Mouse (Mus musculus) brain, adult 2 months (tissue): ENCODE measurements around the gene Tex33.

Experiments
- DNase-seq: peaks from one replicate; pipeline ENCODE4 v3.0.0; 2011; ENCODE audit warnings: low read depth, low spot score

The Tex33 gene

DNA sequence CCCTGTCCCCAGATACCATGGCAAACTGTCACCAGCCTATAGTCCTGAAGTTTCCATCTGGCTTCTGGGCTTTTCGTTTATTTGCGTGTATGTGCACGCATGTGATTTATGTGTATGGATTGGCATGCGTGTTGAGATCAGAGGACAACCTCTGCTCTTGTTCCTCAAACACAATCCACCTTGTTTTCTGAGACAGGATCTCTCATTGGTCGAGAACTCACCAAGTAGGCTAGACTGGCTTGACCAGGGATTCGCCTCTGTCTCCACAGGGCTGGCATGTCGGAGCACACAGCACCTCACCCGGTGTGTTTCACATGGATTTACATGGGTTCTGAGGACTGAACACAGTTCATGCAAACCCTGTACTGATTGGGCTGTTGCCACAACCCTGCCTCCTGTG is 18.4 kb upstream of the Tex33 start:
- DNase-seq: no peak

DNA sequence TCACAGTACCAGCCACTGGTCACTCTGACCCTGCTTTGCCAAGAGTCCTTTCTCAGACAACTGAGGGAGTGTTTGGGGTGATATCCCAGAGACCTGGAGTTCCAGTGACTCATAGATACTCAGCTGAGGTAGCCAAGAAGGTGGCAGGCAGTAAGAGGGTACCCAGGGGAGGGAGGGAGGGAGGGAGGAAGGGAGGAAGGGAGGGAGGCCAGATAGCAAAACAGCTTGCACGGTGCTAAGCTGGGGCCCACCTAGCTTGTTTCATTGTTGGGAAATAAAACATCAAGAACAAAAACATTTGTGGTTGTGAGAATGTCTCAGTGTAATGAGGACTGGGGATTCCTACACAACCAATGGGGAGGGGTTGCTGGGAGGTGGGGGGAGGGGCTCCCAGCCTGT is 18.0 kb upstream of the Tex33 start:
- DNase-seq: no peak

DNA sequence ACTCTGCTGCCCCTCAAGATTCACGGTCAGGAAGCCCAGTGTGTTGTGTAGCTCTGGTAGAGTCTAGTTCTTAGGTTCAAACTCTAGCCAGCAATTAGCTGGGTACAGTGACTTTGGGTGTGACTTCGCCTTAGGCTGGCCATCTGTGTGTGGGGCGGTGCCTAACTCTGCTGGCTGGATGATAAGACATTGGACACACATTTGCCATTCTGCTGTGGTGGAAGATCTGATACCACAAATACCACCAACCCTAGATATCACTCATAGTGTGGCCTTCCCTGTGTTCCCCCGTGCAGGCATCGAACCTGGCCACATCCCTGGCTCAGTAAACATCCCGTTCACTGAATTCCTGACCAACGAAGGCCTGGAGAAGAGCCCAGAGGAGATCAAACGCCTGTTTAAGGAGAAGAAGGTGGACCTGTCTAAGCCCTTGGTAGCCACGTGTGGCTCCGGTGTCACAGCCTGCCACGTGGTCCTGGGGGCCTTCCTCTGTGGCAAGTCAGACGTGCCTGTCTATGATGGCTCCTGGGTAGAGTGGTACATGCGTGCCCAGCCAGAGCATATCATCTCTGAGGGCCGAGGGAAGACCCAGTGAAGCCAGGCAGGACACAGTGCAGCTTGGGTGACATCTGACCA is 17.5 kb upstream of the Tex33 start:
- DNase-seq: no peak

DNA sequence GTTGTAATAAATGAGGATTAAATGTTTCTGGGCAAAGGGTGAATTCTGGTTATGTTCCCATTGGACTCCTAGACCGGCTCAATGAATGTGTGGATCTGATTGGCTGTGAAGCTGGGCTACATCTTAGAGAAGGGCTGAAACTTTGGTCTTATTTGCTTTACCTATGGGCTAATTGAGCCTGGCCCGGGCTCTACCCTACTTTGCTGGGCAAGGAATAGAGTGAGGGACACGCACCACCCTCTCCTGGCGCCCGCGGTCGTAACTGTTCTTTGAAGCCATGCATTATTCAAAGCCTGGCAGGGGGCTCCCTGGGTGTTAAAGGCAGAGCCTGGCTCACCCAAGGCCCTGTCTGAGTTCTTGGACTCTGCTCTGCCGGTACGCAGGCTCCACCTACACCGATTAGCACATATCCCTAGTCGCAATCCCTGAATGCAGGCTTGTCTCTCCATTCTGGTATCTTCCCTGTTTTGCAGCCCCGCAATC is 13.9 kb upstream of the Tex33 start:
- DNase-seq: no peak

DNA sequence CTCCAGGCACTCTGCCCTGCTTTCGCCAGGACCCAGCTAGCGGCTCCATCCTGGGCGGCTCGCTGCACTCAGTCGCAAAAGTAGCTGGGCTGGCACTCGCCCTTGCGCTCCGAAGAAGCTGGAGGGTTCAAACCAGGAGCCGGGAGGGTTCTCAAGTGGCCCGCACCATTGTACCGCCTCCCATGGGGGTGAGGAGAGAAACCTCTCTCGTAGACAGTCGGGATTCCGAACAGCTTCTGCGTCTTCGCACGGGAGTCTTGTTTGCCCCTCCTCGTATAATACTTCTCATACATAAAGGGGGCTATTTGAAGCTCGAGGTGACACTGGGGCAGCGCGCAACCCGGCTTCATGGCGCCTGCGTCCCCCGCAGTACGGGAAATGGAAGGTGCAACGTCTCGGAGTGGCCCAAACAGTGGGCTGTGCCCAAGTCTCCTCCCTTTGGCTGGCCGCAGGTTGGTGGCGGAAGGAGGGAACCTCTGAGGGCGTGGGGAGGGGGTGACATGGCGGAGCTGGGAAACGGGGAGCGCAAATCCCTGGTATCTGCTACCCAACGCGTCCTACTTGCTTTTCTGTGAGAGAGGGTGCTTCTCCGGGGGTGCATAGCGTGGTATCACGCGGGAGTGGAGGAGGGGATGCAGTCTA is 10.7 kb upstream of the Tex33 start, which contains the start of gene Mpst:
Gene Mpst (plus strand): TSS at position 124 of the 642 bp plus-strand sequence.
- peak; percentile 96 for DNase-seq

DNA sequence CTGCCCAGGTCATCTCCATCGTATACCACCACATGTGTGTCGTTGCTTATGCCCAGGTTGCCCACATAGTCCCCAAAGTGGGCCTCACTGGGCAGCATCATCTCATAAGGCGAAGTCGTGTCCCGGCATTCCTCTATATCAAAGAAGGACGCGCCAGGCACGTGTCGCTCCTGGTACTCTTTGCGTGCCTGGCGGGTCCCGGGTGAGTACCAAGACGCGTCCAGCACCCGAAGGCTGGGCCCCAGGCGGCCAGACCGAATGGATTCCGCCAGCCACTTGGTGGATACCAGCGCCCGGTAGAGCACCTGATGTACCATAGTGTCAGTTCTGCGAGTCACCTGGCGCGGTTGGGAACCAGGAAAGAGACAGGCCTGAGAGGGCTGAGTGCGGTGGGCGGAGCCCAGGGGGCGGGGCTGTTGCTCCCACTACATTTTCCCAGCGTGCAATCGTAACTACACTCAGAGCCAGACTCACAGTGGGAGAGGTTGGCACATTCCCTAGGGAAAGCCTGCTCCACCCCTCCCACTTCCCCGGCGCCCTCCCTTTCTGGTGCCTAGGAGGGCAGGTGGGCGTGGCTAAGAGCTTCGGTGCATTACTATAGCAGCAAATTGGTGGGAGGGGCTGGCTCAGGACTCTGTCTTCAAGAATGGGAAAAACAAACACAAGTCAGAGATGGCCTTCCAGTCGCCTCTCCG is 10.0 kb upstream of the Tex33 start, which contains the start of gene Tst:
Gene Tst (minus strand): TSS at position 391 of the 695 bp plus-strand sequence.
- peak; percentile 94 for DNase-seq

DNA sequence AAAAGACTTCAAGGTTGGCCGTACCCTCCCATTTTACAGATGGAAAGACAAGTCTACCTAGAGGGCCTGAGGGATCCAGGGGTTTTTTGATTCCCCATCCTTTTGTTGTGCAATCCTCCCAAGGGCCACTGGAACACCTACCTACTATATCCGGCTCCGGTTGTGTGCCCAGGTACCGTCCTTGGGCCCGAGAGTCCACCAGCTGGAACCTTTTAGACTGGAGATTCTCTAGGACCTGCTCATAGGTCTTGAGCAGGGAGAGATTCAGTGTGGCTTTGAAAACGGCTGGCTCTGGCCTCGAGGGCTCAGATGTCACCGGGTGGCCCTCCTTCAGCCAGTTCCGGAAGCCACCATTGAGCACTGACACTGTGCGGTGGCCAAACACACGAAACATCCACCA is 9.4 kb upstream of the Tex33 start:
- DNase-seq: no peak

DNA sequence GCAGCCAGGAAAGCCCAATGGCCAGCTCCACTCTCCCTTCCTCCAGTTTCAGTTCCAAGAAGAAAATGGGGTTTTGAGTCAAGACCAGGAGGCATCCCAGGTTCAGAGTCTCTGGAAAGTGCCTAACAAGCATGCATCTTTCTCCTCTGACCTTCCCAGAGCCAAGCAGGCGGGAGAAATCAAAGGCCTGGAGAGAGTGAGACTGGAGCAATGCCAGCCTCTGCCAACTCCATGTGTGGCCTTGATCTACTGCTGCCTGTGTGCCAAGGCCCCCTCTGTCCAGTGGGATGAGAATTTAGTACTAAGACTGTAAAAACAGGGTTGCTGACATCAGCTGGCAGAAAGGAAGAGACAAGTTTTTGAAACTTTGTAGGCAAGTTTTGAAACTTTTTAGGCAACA is 8.2 kb upstream of the Tex33 start:
- no peak for DNase-seq

DNA sequence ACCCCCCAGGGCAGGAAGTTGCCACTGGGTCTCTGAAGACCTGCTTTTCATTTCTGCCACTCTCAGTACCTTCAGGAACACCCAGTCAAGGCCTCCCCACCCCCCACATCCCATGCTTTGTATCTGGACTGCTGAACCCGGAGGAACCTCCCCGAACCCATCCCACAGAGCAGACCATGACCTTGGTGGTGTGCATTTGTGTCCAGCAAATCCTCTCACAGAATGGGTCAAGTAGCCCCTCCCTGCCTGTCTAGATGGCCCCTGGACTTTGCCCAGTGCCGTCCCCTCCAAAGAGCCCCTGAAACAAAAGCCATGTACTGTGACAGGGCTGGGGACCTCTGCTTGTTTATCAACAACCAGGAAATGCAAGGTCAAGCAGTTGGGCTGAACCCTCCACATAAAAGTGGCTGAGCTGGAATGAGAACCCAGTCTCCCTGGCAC is 7.6 kb upstream of the Tex33 start:
- DNase-seq: no peak

DNA sequence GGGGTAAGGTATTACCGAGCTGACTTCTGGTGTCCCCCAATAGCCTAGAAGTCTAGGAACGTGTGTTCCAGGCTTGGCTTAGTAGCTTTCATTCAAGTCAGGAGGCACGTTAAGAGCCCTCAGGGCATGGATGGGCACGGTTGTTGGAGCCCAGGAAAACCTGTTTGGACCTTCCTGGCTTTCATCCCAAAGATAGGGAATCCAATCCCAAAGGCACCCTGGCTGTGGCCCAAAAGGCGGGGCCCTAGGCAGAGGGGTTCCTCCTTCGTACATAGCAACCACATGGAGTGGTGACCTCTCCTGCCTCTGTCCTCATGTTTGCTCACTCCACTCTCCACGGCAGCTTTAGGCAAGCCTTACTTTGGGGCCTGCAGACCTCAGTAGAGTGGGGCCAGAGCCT is 6.7 kb upstream of the Tex33 start:
- DNase-seq: no peak

DNA sequence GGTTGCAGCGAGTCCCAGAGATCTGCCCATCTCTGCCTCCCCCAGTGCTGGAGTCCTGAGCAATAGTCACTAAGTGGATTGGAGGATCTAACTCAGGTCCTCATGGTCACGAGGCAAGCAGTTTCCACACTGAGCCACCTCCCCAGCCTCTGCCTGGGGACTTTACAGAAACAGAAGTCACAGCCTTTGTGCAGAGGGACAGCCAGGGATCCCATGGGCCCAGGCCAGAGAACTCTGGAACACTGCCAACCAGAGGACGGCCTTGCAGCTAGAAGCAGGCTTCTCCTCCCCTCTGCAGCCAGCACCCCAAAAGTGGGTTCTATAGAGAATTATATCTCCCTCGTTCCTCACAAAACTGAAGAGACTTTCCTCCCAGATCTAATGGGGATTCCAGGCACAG is 6.2 kb upstream of the Tex33 start:
- DNase-seq: peak; percentile 74

DNA sequence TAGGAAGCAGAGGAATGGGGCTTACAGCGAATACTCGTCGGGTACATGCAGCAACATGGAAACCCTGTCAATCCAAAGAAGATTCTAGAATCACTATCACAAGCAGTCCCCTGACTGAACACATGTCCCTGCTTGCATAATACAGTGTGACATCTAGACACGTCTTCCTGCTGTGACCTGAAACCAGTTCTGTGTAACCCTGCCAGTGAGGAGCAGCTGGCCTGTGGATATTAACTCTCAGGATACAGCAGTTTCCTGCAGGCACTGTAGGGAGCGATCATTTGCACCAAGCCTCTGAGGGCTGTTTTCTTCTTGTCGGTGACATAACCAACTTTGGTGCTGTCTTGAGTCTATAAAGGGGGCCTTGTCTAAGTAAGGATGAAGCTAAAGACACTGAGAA is 5.6 kb upstream of the Tex33 start:
- DNase-seq: peak; percentile 29

DNA sequence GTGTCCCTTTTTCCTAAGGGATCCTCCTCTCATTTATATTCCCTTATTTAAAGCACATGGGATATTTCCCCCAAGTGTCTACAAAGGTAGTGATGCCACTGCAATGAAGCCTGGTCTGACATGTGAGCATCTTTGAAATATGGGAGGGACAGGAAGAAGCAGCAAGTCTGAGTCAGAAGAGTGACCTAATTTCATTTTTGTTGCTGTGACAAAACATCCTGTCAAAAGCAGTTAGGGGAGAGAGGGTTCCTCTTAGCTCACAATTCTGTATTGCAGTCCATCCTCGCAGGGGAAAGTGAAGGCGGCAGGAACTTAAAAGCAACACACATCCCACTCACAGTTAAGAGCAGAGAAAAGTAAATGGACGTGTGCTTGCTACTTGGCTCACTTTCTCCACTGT is 4.9 kb downstream of the Tex33 start:
- DNase-seq: peak; percentile 46

DNA sequence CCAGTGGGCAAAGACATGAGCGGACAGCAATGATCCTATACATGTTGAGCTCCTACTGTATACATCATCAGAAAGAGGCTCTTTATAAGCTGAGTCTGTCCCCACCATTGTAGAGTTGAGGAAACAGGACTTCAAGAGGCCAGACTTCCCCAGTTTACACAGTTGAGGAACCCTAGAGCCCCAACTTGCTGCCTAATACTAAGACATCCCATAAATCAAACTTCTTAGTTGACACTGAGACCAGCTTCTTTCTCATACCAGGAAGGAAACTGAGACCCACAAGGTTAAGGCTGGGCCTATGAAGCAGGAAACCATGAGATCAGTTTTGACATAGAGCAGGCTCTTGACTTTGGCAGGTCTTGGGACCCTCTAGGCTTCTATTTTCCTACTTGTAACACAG is 10.1 kb downstream of the Tex33 start:
- no peak for DNase-seq

DNA sequence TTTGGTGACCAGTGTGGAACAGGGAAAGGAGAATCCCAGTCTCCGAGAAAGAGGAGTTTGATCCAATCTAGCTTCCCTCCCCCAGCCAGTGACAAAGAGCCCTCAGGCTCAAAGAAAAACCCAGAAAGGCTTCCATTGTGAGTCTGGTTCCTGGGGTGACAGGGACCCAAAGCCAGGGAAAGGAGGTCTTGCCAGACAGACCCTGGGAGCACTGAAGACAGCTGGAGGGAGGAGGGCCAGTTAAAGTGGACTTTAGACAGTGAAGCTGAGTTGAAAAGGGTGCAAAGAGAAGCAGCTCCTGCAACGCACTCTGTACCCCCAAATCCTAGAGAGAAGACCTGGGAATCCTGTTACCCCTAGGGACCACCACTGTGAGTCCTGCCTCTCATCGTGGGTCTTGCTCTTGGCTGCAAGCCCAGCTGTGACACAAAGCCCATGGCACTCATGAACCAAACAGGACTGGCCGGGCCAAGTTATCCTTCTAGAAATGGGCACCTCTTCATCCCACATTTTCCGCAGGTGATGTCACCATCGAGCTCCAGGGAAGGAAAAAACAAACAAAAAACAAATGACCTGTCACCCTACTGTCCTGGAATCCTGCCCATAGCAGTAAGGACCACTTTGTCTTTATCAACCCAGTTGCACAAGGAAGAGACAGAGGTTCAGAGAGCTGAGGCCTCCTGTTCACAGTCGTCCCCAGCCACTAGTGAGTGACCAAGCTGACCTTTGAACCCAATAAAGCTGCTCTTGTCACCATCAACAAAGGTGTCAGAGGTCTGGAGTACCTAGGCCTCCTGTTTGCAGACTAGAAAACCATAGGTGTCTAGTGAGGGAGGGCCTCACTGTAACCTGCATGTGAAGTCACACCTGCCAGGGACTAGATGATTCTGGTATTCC is 11.2 kb downstream of the Tex33 start:
- DNase-seq: peak; percentile 86

DNA sequence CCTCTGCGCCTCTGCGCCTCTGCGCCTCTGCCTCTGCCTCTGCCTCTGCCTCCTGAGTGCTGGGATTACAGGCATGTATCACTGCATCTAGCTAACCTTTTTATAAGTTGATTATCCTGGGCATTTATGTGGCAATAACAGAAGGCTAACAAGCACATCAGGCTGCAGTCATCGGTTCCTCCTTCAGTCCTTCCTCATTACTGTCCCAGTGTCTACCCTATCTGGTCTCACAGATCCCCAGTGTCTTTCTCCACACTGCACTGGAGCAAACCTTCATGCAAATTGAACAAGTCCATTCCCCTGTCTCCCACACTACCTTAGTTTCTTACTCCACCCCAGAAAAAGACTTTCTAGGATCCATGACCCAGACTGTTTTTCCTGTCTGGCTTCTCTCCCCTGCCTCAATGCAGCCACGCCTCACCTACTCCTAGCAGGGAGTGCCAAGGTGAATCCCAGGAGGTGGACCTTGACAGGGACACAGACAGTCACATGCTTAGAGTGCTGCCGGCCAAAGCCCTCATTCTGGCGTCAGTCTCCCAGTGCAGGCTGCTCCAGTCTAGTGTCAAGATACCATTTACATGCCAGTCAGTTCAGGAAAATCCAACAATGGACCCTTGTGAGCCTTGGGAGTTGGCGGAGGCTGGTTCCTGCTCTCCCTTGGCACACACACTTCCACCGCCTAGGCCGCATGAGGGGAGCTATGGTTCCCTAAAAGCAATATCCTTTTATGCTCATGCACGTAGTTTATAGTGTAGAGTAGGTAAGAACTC is 12.1 kb downstream of the Tex33 start:
- peak; percentile 91 for DNase-seq

DNA sequence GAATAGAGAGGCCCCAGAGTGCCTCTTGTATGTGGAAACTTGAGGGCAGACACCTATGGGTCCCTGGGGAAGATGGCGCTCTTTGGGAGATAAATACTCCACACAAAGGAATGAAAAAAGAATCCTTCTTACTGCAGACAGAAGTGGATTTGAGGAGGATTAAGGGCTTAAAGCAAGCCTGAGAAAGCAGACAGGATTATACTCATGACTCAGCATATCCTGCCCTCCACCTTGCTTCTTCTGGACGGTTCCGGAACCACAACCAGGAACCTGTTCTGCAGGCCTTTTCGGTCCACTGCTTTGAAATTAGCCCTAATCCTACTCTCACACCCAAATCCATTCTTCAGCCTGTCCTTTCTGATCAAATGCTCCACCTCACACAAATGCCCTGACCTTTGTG is 13.6 kb downstream of the Tex33 start:
- DNase-seq: no peak

DNA sequence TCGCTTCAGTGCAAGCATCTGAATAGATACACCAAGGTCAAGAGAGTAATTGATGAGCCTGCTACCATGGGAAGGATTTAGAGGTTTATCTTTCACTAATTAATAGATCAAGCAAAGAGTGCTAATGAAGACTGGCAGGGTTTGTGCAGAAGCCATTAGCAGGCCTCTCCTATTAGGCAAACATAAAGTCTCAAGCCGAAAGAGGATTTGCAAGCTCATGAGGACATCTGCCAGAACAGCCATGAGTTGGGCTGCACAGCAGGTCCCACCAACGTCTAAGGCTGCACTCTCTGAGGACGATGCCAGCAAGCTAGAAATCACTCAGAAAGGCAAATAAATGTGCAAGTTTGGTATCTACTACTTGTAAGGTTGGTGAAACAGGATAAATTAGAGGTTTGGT is 15.0 kb downstream of the Tex33 start:
- peak; percentile 71 for DNase-seq

DNA sequence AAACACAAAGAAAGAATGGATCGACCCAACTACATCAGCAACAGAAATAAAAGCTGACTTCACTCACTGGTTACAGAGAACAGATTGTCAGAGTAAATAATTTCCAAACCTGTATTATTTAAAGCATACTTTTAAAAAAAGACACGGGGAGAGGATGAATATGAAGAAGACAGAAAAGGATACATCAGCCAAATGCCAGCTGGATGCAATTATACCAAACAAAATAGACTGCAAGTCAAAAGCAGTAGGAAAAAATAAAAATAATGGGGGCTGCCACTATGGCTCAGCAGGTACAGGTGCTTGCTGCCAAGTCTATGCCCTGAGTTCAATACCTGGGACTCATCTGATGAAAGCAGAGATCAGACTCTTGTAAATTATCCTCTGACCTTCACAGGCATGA is 15.5 kb downstream of the Tex33 start:
- DNase-seq: peak; percentile 62

DNA sequence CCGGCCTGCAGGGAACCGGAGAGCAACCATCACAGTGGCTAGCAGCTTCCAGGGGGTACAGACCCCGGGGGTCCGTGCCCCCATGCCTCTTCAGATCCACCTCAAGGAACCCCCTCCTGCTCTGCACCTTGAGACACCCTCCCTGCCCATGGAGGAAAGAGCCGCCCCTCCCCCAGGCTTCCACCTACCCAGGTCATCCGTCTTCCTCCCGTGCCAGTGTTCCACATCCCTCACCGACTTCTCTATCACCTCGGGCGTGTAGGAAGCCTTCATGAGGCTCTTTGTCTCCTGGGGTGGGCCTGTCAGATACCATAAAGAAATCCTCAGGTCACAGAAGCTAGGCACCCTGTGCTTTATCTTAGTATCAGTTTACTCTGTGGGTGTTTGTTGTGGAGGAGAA is 17.2 kb downstream of the Tex33 start:
- no peak for DNase-seq

DNA sequence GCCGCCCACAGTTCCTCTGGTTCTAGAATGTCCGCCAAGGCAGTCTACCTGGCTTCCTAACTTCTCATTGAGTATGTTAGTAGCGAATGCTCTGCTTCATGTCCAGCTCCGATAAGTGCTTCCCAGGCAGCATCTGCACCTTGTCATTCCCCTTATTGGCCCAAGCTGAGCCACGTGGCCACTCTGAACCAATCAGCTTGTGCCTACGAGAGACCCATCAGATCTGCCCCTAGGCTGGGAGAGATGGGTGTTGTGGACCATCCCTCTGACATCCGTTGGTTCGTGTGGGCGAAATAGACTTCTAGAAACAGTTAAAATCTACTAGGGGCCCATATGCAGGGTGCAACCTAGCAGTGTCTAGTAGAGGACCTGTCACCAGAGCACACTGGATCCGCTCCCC is 17.9 kb downstream of the Tex33 start:
- no peak for DNase-seq
